Mouse (Mus musculus) C2C12 (cell line): ENCODE measurements around the gene Tfap2a.

ENCODE experiments used
- CEBPB ChIP-seq: IDR thresholded peaks from one replicate; pipeline ENCODE4 v1.6.1; 2011; ENCODE audit warnings: low read depth, mild to moderate bottlenecking, control low read depth, moderate library complexity
- CTCF ChIP-seq: IDR thresholded peaks from one replicate; pipeline ENCODE4 v1.5.1; 2011; ENCODE audit not compliant: control insufficient read depth, insufficient read depth, insufficient read length
- FOSL1 ChIP-seq: IDR thresholded peaks from one replicate; pipeline ENCODE4 v1.8.0; 2011; ENCODE audit warnings: mild to moderate bottlenecking, low read length; ENCODE audit not compliant: poor library complexity, insufficient read depth, severe bottlenecking
- MAX ChIP-seq: IDR thresholded peaks from one replicate; pipeline ENCODE4 v1.6.1; 2011; ENCODE audit warnings: mild to moderate bottlenecking, control low read depth
- MYOD1 ChIP-seq: IDR thresholded peaks from one replicate; pipeline ENCODE4 v1.6.1; 2011; ENCODE audit warnings: low read depth; ENCODE audit not compliant: control insufficient read depth, insufficient read length
- MYOG ChIP-seq: IDR thresholded peaks from one replicate; pipeline ENCODE4 v1.6.1; 2011; ENCODE audit not compliant: control insufficient read depth, insufficient read length; ENCODE audit errors: extremely low read depth
- USF1 ChIP-seq: IDR thresholded peaks from one replicate; pipeline ENCODE4 v1.6.1; 2011; ENCODE audit warnings: low read depth, mild to moderate bottlenecking, control low read depth, moderate library complexity

- TF ChIP-seq CTCF (no peak), CEBPB (peak; percentile 35), FOSL1 (no peak), MYOD1 (no peak), USF1 (no peak), MAX (no peak), MYOG (no peak)
Observed at GRCm38 (mm10) chr13:40725924-40726323, 12.3 kb downstream of the Tfap2a start.
